Mouse (Mus musculus) liver, adult 10 weeks (tissue): ENCODE data around the gene Slc35c2. TPM values are rescaled to one million over a fixed set of nuclear protein-coding genes. Genes with fewer than 3 reads are reported as not detected.

ENCODE experiments used
- polyA plus RNA-seq: library from polyadenylated mRNA; stranded (reverse); fragments of 350-450 nt; fragmentation: Illumina TruSeq; extraction: RNeasy Lipid Tissue Mini Kit (QIAGEN cat#74804); gene quantifications from one replicate; pipeline ENCODE4 v1.2.3, GENCODE M21; 2014; ENCODE audit warnings: low read depth, low replicate concordance

The Slc35c2 gene
- polyA plus RNA-seq: 6.1 TPM

GRCm38 (mm10) chr2:165287202-165287984 is at the start of gene Slc35c2:
Slc35c2 (minus strand) TSS chr2:165287869.

GRCm38 (mm10) chr2:165326304-165327190 is 38.9 kb upstream of the Slc35c2 start, which contains the start of gene Elmo2:
Elmo2 (minus strand) TSS chr2:165326479.

GRCm38 (mm10) chr2:165234613-165235291 is 52.9 kb downstream of the Slc35c2 start, which contains the start of gene Cdh22:
Cdh22 (minus strand) TSS chr2:165234853.

Other genes starting within 250 kb of the Slc35c2 start
- not detected for gene Cd40, start 232.2 kb downstream of the Slc35c2 start, polyA plus RNA-seq
- gene 1700025C18Rik, start 197.1 kb downstream of the Slc35c2 start, polyA plus RNA-seq: not detected
- not detected for gene Cdh22, start 53.0 kb downstream of the Slc35c2 start, polyA plus RNA-seq
- gene Elmo2, start 38.6 kb upstream of the Slc35c2 start, polyA plus RNA-seq: 1.7 TPM
- not detected for gene Zfp663, start 80.9 kb upstream of the Slc35c2 start, polyA plus RNA-seq
- gene Zfp334, start 100.4 kb upstream of the Slc35c2 start, polyA plus RNA-seq: 0.48 TPM
- gene Ocstamp, start 112.5 kb upstream of the Slc35c2 start, polyA plus RNA-seq: 0.11 TPM
- gene Slc13a3, start 185.4 kb upstream of the Slc35c2 start, polyA plus RNA-seq: 2.1 TPM
- 2.2 TPM for gene Trp53rka, start 205.5 kb upstream of the Slc35c2 start, polyA plus RNA-seq
- 0.11 TPM for gene Slc2a10, start 215.9 kb upstream of the Slc35c2 start, polyA plus RNA-seq